Mouse (Mus musculus) bone marrow macrophage, adult 2 months (primary cell): ENCODE results near the gene Fam170b.

Source experiments
- CTCF ChIP-seq: IDR thresholded peaks from 2 replicates; pipeline ENCODE4 v1.5.1; 2012; ENCODE audit warnings: low read depth, mild to moderate bottlenecking, low read length, moderate library complexity
- POLR2A ChIP-seq: IDR thresholded peaks from 2 replicates; pipeline ENCODE4 v1.6.1; 2012; ENCODE audit warnings: mild to moderate bottlenecking, low read depth, low read length, borderline replicate concordance

- no peak for TF ChIP-seq POLR2A
- no peak for TF ChIP-seq CTCF
Measured at GRCm38 (mm10) chr14:32784130-32784747, 49.5 kb upstream of the Fam170b start.
